Mouse (Mus musculus) kidney, adult 2 months (tissue): Measurements from ENCODE around the gene Mogs.

Experiments used
- CTCF ChIP-seq: fragments of 200-500 bp; conservative IDR thresholded peaks from 2 replicates; pipeline ENCODE4 v1.5.1; 2011; ENCODE audit warnings: low read depth, mild to moderate bottlenecking, control low read depth, low read length, moderate library complexity, mixed read lengths; ENCODE audit not compliant: insufficient read depth, insufficient read length
- POLR2A ChIP-seq: fragments of 200-500 bp; IDR thresholded peaks from one replicate; pipeline ENCODE4 v1.6.1; 2011; ENCODE audit warnings: low read depth, low read length, control low read depth

- TF ChIP-seq CTCF: no peak
- TF ChIP-seq POLR2A: no peak
Observed at GRCm38 (mm10) chr6:83151721-83152120, 36.4 kb downstream of the Mogs start.
